Mouse (Mus musculus) megakaryocyte, embryonic 14.5 days (primary cell): ENCODE measurements at regions not wholly inside any gene's neighbourhood (a gene's known extent, or its start where the extent isn't known, plus 50 kb on each side); places are given as distances from the start of the nearest gene placed in this dataset.

Experiments used
- FLI1 ChIP-seq: IDR thresholded peaks from 2 replicates; pipeline ENCODE4 v1.6.1; 2012; ENCODE audit warnings: low read length, inconsistent platforms, mixed read lengths
- GATA1 ChIP-seq: IDR thresholded peaks from 3 replicates; pipeline ENCODE4 v1.6.1; 2012; ENCODE audit warnings: mixed read lengths, low read length, inconsistent platforms, borderline replicate concordance

- TF ChIP-seq GATA1 (no peak), FLI1 (no peak)
Observed at GRCm38 (mm10) chr11:45701506-45701905, 150.3 kb upstream of the Clint1 start.
